Mouse (Mus musculus): ENCODE results near the gene Gjb1. TPM values are rescaled to one million over a fixed set of nuclear protein-coding genes. Genes with fewer than 3 reads are reported as not detected.
"Not testable (repeated sequence)": the region's sequence is repeated elsewhere in the genome, so short reads cannot be mapped to it uniquely, and the experiment has no call there.

The Gjb1 gene
- 0.92 and 0.98 TPM in 2 replicates for polyA plus RNA-seq (2015; fragmentation: Nextera tagmentation; extraction: Ambion mirVana)

DNA sequence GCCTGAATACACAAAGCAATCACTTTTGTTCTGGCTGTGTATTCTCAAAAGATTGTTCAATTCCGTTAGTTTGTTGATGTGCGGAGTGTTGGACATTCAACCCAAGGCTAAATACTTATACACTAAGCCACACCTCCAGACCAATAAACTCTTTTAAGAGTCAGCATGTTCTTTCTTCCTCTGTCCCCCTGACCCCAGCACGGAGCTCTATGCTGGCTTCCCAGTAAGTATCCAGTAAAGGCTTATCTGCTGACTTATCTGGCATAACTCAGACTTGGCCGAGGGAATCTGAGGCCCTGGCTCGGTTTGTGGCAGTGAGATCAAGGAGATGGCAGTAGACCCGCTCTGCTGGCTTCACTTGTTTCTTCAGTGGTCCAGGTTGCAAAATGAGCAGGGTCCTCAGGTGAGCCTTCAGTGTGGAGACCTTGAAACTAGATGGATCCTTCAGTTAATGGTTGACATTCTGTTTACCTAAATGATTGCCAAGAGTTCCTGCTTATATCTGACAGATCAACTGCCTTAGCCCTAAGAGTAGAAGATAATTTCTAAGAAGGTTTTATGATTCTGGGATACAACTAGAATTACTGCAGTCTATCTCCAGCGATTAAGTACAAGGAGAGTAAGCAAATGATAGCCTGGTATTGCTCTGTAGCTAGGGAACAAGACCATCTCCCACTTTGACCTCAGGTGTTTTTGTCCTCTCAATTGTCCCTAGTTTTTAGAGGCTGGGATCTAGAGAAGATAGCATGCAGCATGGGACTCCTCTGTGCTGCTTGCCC is at the start of gene Gjb1:
Gene Gjb1, plus strand, starts transcription at position 189 of the 779 bp plus-strand sequence.
- ATAC-seq (ENCODE audit: low read depth) = no peak
- no peak within 1 kb of the TSS for H3K27ac ChIP-seq (replicated peaks)
- no peak within 1 kb of the TSS for H3K9ac ChIP-seq
- no peak within 1 kb of the TSS for H3K4me3 ChIP-seq
- no peaks in the 10 kb centered on the region for H3K36me3 ChIP-seq
- H3K4me2 ChIP-seq = no peak within 1 kb of the TSS
- WGBS = 75% methylated on average over 7 of the region's 7 CpGs
- H3K4me1 ChIP-seq (replicated peaks) = no peaks in the 10 kb centered on the region
- H3K27me3 ChIP-seq = peaks cover 33% of the 10 kb centered on the region
- no peaks in the 10 kb centered on the region for H3K9me3 ChIP-seq

- no peak for ATAC-seq (ENCODE audit: low read depth)
- peak overlapping the region; percentile 76 for H3K27ac ChIP-seq (replicated peaks)
- no peaks in the 10 kb centered on the region for H3K36me3 ChIP-seq
- H3K9me3 ChIP-seq = no peaks in the 10 kb centered on the region
- peak overlapping the region; percentile 25; the same call in 1 of the 2 replicates for H3K4me2 ChIP-seq
- WGBS = 36% methylated on average over 10 of the region's 10 CpGs
- no peak overlapping the region for H3K9ac ChIP-seq
- H3K4me3 ChIP-seq = no peak overlapping the region
- H3K27me3 ChIP-seq = no peaks in the 10 kb centered on the region
- peaks cover 10% of the 10 kb centered on the region; the same call in 1 of the 2 replicates for H3K4me1 ChIP-seq (replicated peaks)
Observed at GRCm38 (mm10) chrX:101329372-101330028, 46.7 kb upstream of the Gjb1 start.

GRCm38 (mm10) chrX:101332031-101332374 is 44.2 kb upstream of the Gjb1 start:
- H3K27ac ChIP-seq (replicated peaks) = peak overlapping the region; percentile 93
- peak overlapping the region; percentile 51 for H3K4me2 ChIP-seq
- H3K4me3 ChIP-seq = peak overlapping the region; percentile 36
- H3K27me3 ChIP-seq = no peaks in the 10 kb centered on the region
- ATAC-seq (ENCODE audit: low read depth) = peak; percentile 52
- peaks cover 10% of the 10 kb centered on the region; the same call in 1 of the 2 replicates for H3K4me1 ChIP-seq (replicated peaks)
- H3K36me3 ChIP-seq = no peaks in the 10 kb centered on the region
- H3K9ac ChIP-seq = peak overlapping the region; percentile 61
- 51% methylated on average over 9 of the region's 9 CpGs for WGBS
- no peaks in the 10 kb centered on the region for H3K9me3 ChIP-seq

DNA sequence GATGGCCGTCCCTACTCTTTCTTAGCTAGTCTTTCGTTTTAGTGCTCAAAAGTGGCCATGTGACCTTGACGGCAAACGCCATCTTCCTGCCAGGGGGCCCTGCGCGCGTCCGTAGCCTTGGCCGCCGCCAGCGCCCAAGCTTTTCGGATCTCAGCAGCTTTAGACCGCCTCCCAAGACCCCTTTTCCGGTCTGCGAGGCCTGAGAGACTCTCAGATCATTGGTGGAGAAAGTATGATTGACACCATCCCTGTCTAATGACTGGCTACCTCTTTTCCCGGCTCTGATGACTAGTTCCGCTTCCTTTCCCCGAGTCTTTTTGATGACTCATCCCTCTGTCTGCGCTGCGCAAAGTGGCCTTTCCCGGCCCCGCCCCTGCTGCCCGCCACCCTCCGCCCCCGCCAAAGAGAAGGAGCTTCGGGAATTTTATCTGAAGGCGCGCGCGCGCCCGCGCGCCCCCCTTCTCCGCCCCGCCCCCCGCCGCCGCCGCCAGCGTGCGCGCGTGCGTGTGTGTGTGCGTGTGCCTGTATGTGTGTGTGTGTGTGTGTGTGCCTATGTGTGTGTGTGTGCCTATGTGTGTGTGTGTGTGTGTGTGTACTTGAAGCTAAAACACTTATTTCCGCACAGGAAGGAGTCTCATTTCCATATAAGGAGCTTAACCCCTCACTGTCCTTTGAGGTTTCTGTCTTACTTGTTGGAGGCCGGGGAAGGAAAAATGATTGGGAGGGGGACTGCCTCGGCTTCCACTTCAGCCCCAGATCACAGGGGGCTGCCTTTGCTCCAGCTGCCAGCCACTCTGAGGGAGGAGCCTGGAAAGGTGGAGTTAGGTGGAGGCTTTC is 43.6 kb upstream of the Gjb1 start:
- Histone ChIP-seq H3K27me3 (no peaks in the 10 kb centered on the region), H3K4me3 (peak overlapping the region; percentile 36), H3K9ac (peak overlapping the region; percentile 64), H3K36me3 (no peaks in the 10 kb centered on the region), H3K27ac (replicated peaks) (peak overlapping the region; percentile 93), H3K4me1 (replicated peaks) (peaks cover 10% of the 10 kb centered on the region; the same call in 1 of the 2 replicates), H3K4me2 (peak overlapping the region; percentile 54), H3K9me3 (no peaks in the 10 kb centered on the region)
- WGBS = 25% methylated on average over 33 of the region's 49 CpGs
- peak; percentile 98 for ATAC-seq (ENCODE audit: low read depth)

- no peak overlapping the region for H3K27ac ChIP-seq (replicated peaks)
- WGBS = 88% methylated on average over 5 of the region's 5 CpGs
- H3K27me3 ChIP-seq = no peaks in the 10 kb centered on the region
- H3K4me1 ChIP-seq (replicated peaks) = peaks cover 10% of the 10 kb centered on the region; the same call in 1 of the 2 replicates
- no peaks in the 10 kb centered on the region for H3K9me3 ChIP-seq
- no peak overlapping the region for H3K4me3 ChIP-seq
- no peak overlapping the region for H3K9ac ChIP-seq
- H3K36me3 ChIP-seq = no peaks in the 10 kb centered on the region
- ATAC-seq (ENCODE audit: low read depth) = no peak
- H3K4me2 ChIP-seq = no peak overlapping the region
Observed at GRCm38 (mm10) chrX:101334606-101335005, 41.6 kb upstream of the Gjb1 start.

GRCm38 (mm10) chrX:101338666-101339065 is 37.5 kb upstream of the Gjb1 start:
- no peak overlapping the region for H3K4me2 ChIP-seq

GRCm38 (mm10) chrX:101342837-101343236 is 33.3 kb upstream of the Gjb1 start:
- H3K4me1 ChIP-seq (replicated peaks); H3K36me3 ChIP-seq; ATAC-seq (ENCODE audit: low read depth); H3K9ac ChIP-seq; H3K4me3 ChIP-seq; H3K27me3 ChIP-seq; H3K9me3 ChIP-seq; H3K4me2 ChIP-seq; H3K27ac ChIP-seq (replicated peaks): not testable (repeated sequence)
- 80% methylated on average over 2 of the region's 2 CpGs for WGBS

More at GRCm38 (mm10) chrX:101338666-101339065, 37.5 kb upstream of the Gjb1 start:
- H3K27me3 ChIP-seq = no peaks in the 10 kb centered on the region
- no peak overlapping the region for H3K9ac ChIP-seq
- peaks cover 2% of the 10 kb centered on the region; the same call in 1 of the 2 replicates for H3K4me1 ChIP-seq (replicated peaks)
- H3K9me3 ChIP-seq = no peaks in the 10 kb centered on the region
- no peak overlapping the region for H3K27ac ChIP-seq (replicated peaks)
- no peak for ATAC-seq (ENCODE audit: low read depth)
- H3K4me3 ChIP-seq = no peak overlapping the region
- no peaks in the 10 kb centered on the region for H3K36me3 ChIP-seq
- WGBS = 61% methylated on average over 4 of the region's 4 CpGs

GRCm38 (mm10) chrX:101345456-101345855 is 30.7 kb upstream of the Gjb1 start:
- H3K27ac ChIP-seq (replicated peaks) = no peak overlapping the region
- H3K4me2 ChIP-seq = no peak overlapping the region
- no peaks in the 10 kb centered on the region for H3K9me3 ChIP-seq
- H3K4me3 ChIP-seq = no peak overlapping the region
- H3K36me3 ChIP-seq = no peaks in the 10 kb centered on the region
- 95% methylated on average over 2 of the region's 2 CpGs for WGBS
- no peaks in the 10 kb centered on the region for H3K4me1 ChIP-seq (replicated peaks)
- ATAC-seq (ENCODE audit: low read depth) = no peak
- no peak overlapping the region for H3K9ac ChIP-seq
- H3K27me3 ChIP-seq = peaks cover 9% of the 10 kb centered on the region

DNA sequence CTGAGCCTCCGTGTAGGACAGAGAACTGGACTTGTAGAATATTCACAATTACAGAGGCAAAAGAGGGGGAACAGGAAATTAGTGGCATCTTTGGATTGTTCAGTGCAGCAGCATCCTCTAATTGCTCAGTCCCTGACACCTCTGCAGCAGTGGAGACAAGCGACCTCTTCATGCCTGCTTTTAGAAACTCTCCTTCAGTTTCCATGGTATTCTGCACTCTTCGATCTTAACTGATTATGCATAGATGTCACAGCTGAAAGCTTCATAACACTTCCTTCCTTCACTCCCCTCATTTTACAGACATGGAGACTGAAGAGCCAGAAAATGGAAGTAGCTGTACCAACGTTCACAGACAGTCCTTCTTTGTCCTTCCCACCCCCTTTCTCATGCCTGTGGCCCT is 29.7 kb upstream of the Gjb1 start:
- no peak overlapping the region for H3K4me2 ChIP-seq
- WGBS = 66% methylated on average over 4 of the region's 4 CpGs
- H3K9ac ChIP-seq = no peak overlapping the region
- no peaks in the 10 kb centered on the region for H3K4me1 ChIP-seq (replicated peaks)
- H3K27me3 ChIP-seq = peaks cover 9% of the 10 kb centered on the region
- no peak overlapping the region for H3K4me3 ChIP-seq
- H3K36me3 ChIP-seq = no peaks in the 10 kb centered on the region
- no peak overlapping the region for H3K27ac ChIP-seq (replicated peaks)
- ATAC-seq (ENCODE audit: low read depth) = no peak
- H3K9me3 ChIP-seq = no peaks in the 10 kb centered on the region

DNA sequence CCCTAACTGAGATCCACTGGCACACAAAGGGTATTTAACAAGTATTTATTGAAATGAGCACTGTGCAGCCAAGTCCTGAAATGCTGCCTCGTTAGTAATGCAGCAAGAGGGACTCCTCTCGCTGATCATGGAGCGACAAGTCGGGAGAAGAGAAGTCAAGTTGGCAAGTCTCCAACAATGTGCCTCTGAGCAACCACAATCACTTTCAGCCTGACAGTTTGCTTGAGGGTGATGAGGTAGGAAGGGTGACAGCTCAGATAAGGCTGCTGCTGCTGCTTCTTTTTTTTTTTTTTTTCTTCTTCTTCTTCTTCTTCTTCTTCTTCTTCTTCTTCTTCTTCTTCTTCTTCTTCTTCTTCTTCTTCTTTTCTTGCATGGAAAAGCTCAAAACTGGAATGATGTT is 25.0 kb upstream of the Gjb1 start:
- H3K4me1 ChIP-seq (replicated peaks) = no peaks in the 10 kb centered on the region
- H3K36me3 ChIP-seq = no peaks in the 10 kb centered on the region
- H3K27me3 ChIP-seq = peaks cover 9% of the 10 kb centered on the region
- no peak overlapping the region for H3K4me2 ChIP-seq
- WGBS = 59% methylated on average over 4 of the region's 4 CpGs
- no peak overlapping the region for H3K27ac ChIP-seq (replicated peaks)
- no peaks in the 10 kb centered on the region for H3K9me3 ChIP-seq
- no peak overlapping the region for H3K4me3 ChIP-seq
- no peak for ATAC-seq (ENCODE audit: low read depth)
- H3K9ac ChIP-seq = no peak overlapping the region

GRCm38 (mm10) chrX:101358902-101359301 is 17.3 kb upstream of the Gjb1 start:
- not testable (repeated sequence) for H3K4me3 ChIP-seq; H3K36me3 ChIP-seq; H3K27ac ChIP-seq (replicated peaks); H3K27me3 ChIP-seq; H3K4me1 ChIP-seq (replicated peaks); H3K4me2 ChIP-seq; H3K9me3 ChIP-seq; ATAC-seq (ENCODE audit: low read depth); H3K9ac ChIP-seq
- 60% methylated on average over 4 of the region's 4 CpGs for WGBS

DNA sequence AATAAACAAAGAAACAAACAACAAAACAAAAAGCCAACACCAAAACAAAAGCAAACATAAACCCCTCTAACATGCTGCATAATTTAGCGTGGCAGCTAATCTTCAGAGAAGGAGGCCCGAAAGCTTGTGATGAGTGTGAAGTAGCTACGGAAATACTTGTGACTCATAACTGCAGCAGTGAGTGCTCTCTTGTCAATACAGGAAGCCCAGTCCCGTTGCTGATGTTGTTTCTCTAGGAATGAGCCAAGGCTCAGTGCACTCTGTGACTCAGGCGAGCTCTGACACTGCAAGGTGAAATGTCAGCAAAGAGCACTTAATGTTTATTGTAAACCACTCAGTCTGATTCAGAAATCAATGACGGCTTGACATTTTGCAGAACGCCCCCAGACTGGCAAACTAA is 7.2 kb upstream of the Gjb1 start:
- H3K27me3 ChIP-seq = peaks cover 8% of the 10 kb centered on the region; the same call in 1 of the 2 replicates
- H3K36me3 ChIP-seq = no peaks in the 10 kb centered on the region
- 79% methylated on average over 7 of the region's 7 CpGs for WGBS
- no peak overlapping the region for H3K9ac ChIP-seq
- ATAC-seq (ENCODE audit: low read depth) = no peak
- H3K9me3 ChIP-seq = no peaks in the 10 kb centered on the region
- no peak overlapping the region for H3K4me3 ChIP-seq
- H3K27ac ChIP-seq (replicated peaks) = no peak overlapping the region
- no peaks in the 10 kb centered on the region for H3K4me1 ChIP-seq (replicated peaks)
- no peak overlapping the region for H3K4me2 ChIP-seq
